Mouse (Mus musculus) bone marrow macrophage, adult 2 months (primary cell): ENCODE results near the gene Actn1.

Experiments
- CTCF ChIP-seq: IDR thresholded peaks from 2 replicates; pipeline ENCODE4 v1.5.1; 2012; ENCODE audit warnings: low read depth, mild to moderate bottlenecking, low read length, moderate library complexity
- POLR2A ChIP-seq: IDR thresholded peaks from 2 replicates; pipeline ENCODE4 v1.6.1; 2012; ENCODE audit warnings: mild to moderate bottlenecking, low read depth, low read length, borderline replicate concordance

DNA sequence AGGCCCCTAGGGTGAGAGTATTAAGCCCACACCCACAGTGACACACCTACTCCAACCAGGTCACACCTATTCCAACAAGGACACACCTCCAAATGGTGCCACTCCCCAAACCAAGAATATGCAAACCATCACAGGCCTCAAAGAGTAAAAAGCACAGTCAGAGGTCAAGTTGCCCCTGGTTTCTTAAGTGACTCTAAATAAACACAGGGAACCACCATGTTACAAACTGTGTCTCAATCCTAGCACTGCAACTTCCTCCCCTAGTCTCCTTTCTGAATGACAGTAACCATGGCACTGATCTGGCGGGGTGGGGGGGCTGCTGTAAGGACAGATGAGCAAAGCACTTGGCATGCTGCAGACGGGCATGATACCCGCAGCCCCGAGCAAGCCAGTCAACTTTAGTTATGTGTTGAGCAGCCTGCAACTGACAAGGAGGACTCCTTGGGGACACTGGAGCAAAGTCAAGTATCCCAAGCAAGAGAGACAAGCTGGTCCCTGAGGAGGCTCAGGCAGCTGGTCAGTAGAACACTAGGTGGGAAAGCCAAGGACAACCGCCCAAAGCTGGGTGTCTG, 132.9 kb downstream of the Actn1 start:
- TF ChIP-seq POLR2A, result 0 out of 2 replicates have a peak, but pooled peaks have one; percentile 14
- no peak for TF ChIP-seq CTCF
